Mouse (Mus musculus) ovary, postnatal 10 days (tissue): ENCODE data around the gene Camkk2.

Experiments used
- DNase-seq: peaks from one replicate; pipeline ENCODE4 v3.0.0; 2022; ENCODE audit warnings: low spot score

The Camkk2 gene

DNA sequence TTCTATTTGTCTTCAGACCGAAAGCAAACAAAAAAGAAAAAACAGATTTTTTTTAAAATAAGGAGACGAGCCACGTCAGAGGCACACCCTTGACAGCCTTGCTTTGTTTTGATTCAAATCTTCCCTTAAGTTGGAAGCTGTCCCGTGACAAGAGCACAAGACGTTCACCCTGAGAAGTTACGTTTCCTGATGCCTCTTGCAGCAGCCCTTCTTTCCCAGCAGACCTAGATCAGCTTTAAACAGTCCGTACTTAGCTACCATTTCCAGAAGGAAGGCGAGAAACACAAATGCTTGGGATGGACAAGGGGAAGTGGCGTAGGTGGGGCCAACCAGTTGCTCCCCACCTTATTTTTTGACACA, 80.5 kb downstream of the Camkk2 start:
- DNase-seq: no peak

DNA sequence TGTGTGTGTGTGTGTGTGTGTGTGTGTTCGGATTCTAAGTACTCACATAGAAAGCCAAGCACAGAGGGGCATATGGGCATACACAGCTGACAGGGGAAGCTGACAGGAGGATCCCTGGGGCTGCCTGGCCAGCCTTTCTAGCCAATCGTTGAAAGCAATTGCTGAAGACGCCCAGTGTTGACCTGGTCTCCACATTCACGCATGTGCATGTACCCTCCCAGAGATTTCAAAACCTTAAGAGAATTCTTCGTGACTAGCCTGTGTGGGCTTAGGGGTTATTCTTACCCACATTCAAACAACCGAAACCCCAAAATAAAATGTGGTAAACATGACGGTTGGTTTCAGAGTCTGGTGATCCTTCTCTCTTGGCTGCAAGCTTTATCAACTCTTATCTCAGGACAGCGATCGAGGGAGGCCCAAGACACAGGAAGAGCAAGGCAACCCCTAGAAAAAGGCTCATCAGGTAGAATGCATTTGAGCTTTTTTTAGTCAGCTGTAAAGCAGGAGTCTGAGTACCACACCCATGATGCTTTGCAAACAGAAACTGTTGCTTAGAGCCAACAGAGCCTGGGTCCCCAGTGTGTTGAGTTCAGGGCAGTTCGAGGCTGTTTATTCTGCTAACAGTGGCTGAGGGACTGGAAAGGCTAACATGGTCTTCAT, 81.0 kb downstream of the Camkk2 start:
- no peak for DNase-seq

DNA sequence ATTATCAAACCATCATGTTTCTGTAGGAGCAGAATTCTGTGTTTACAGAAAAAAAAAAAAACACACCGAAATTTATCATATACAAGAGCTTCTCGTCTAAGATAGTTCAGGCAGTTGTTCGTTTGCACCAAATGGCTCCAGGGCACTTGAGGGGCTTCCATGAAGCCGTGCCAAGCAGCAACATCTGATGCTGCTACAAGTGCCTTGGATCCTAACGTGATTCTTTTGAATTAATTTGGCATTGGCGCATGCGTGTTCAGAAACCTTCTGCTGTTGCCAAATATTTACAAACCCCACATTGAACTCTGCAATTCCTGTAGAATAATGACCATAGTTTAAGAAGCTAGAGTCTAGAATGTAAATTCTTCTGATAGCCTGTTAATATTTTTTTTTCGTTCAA, 83.7 kb downstream of the Camkk2 start:
- DNase-seq: no peak

DNA sequence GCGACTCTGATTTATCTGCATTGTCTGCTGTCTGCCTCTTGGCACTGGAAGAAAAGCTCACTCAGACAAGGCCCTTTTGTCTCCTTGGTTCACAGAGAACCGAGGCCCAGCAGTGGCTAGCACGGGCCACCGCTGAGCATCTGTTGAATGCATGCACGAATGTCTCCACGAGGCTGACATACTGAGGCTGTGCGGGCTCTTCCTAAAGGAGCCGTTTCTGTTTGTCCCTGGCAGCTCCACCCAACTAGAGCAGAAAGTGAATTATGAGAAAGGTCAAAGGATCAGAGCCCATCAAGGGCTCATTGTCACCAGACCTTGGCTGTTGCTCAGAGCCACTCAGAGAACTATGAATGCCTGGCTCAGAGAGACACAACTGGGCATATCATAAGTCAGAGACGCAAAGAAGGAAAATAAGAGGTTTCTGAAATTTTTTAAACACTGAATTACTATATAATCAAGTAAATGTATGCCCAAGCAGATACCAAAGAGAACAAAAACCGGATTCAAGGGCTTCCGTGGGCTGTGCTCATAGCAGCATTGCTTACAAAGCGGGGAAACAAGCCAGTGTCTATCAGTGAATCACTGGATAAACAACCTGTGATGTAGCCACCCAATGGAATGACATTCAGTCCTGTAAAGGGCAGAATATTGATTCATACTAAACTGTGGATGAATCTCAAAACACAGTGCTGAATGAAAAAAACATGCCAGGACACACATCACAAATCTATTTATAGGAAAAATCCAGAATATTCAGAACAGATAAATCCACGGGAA, 85.6 kb downstream of the Camkk2 start:
- no peak for DNase-seq

DNA sequence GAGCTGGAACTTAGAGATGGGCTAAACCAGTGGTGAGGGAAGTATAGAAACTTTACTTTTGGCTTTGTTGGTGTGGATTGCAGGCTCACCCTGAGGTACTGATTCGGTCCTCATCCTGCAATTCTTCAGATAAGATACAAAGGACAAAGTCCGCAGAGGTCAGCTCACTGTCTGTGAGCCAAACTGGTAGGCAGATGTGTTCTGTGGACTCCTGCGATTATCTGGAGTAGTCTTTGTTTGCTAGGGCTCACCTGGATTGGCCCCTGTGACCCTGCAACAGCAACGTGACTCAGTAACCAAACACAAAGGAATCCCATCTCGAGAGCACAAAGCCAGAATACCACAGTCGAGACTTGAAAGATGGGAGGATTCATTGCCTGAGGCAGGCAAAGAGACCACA, 88.7 kb downstream of the Camkk2 start:
- no peak for DNase-seq

DNA sequence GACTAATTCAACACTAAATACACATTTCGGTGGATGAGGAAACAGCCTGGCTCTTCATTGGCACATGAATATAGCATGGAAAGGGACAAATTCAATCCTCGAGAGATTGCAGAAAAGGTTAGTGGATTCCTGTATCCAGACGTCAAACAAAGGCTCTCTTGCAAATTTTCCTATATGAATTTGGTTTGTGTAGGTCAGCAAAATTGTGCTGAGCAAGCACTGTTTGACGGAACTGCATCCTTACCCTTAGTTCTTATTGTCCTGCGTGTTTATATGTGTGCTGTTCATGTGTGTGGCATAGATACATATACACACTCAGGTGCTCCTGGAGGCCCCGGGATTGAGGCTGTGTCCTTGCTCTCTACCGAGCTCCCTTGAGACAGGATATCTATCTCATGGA, 90.1 kb downstream of the Camkk2 start:
- DNase-seq: no peak

DNA sequence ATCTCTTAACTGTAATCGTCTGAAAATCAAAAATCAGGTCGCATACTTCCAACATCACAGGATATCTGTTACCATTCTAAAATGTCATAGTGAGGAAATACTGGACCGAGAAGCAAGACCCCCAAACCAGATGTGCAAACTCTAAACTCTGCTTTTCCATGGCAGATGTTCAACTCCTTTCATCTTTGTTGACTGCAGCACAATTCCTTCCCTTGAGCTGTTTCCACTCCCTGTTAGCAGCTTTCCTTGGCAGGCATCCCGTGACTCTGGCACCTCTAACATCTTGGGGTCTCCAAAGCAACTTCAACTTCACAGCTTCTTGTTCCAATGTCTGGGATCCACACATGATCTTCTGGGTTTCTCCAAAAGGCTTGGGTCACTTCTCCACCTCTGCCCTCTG, 91.8 kb downstream of the Camkk2 start:
- DNase-seq: no peak

DNA sequence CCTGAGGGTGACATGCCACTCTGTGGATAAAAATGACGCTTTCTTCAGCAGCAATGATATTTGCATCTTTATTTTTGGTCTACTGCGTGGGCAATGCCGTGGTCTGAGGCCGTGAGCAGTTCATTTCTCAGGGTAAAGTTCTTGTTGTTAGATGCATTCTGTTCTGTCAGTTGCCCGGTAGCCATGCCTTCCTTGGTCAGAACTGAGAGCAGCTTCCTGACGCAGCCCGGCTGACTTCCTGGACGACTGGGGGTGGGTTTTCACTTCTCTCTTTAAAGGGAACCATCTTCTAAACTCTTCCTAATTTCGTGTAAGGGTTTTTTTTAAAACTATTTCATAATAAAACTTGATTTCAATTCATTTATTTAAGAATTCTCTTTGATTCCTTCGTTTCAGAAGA, 95.3 kb downstream of the Camkk2 start:
- DNase-seq: no peak

DNA sequence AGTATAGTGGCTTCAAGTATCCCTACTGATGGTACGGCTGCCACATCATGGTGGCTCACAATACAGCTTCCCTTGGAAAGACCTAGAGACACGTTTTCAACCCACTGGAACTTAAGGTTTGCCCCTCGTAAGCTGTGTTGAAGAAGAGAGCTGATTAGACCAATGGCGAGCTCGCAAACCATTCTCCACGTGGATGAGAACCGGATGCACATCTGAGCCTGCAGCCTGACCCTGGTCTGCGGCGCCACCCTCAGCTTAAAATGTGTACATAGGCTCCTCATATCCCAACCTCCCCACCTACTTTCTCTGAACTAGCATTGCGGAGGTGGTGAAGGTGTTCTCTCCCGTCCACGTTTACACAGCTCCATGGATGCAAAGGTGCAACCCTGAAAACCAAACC, 97.9 kb downstream of the Camkk2 start:
- DNase-seq: no peak
